16 mouse cellular contexts compared by ENCODE assay signal in genomic region chr19:29526837-29527236, GRCm38 (mm10).
"Had no signal": no experiment of that assay in that cellular context is flagged by ENCODE, and none has a peak within 500 bp of the region (broad histone marks: within the 10 kb centered on the region; RNA-seq: fewer than 3 reads in every experiment).

No protein-coding gene starts in this region.

- H3K27ac ChIP-seq: neural tube, embryonic 13.5 days; neural tube, embryonic 15.5 days; stomach, embryonic 15.5 days; stomach, postnatal 0 days had no signal

- H3K36me3 ChIP-seq: neural tube, embryonic 13.5 days; neural tube, embryonic 15.5 days; stomach, embryonic 15.5 days had no signal

- DNase-seq: retina, postnatal 1 day; right cerebral cortex, adult 18-20 months; right cerebral cortex, postnatal 14 days; right cerebral cortex, postnatal 25 days; right cerebral cortex, postnatal 4 days; spleen, adult 18-20 months; thymus, adult 18-20 months; thymus, adult 2 months; thymus, postnatal 14 days; thymus, postnatal 25 days; thymus, postnatal 36 days; thymus, postnatal 4 days had no signal

- H3K4me3 ChIP-seq: neural tube, embryonic 13.5 days; neural tube, embryonic 15.5 days; stomach, embryonic 15.5 days had no signal

- H3K9me3 ChIP-seq: stomach, embryonic 15.5 days had no signal

- H3K27me3 ChIP-seq: neural tube, embryonic 13.5 days; neural tube, embryonic 15.5 days; stomach, embryonic 15.5 days had no signal

- H3K4me2 ChIP-seq: neural tube, embryonic 13.5 days; neural tube, embryonic 15.5 days; stomach, embryonic 15.5 days had no signal

- H3K9ac ChIP-seq: neural tube, embryonic 13.5 days; neural tube, embryonic 15.5 days; stomach, embryonic 15.5 days had no signal
